Mouse (Mus musculus) effector memory CD4-positive, alpha-beta T cell, adult 5 months (primary cell): ENCODE measurements around the gene Adamts16. TPM values are rescaled to one million over a fixed set of nuclear protein-coding genes. Genes with fewer than 3 reads are reported as not detected.

Experiments used
- polyA plus RNA-seq: library from polyadenylated mRNA; unstranded; fragments of 100-300 nt; shearing (Covaris generic); gene quantifications from one replicate; pipeline ENCODE4 v1.2.1, GENCODE M21; 2017

Gene Adamts16
- polyA plus RNA-seq = not detected

GRCm38 (mm10) chr13:70841421-70841904 is at the start of gene Adamts16:
TSS of gene Adamts16 (minus strand) at chr13:70841811.

Other genes starting within 250 kb of the Adamts16 start
- gene Ice1, start 204.2 kb downstream of the Adamts16 start, polyA plus RNA-seq = 26.4 TPM